Mouse (Mus musculus) retina, adult 2 months (tissue): ENCODE data around the gene Bpifb5.
"Not testable (repeated sequence)": the region's sequence is repeated elsewhere in the genome, so short reads cannot be mapped to it uniquely, and the experiment has no call there.

Experiments
- DNase-seq: peaks from one replicate; pipeline ENCODE4 v3.0.0-alpha.2; 2012; ENCODE audit warnings: low read depth, low spot score

The Bpifb5 gene

GRCm38 (mm10) chr2:154240771-154241170 is 17.2 kb downstream of the Bpifb5 start:
- DNase-seq: no peak

GRCm38 (mm10) chr2:154242726-154243125 is 19.2 kb downstream of the Bpifb5 start:
- not testable (repeated sequence) for DNase-seq

- no peak for DNase-seq
These were observed 20.0 kb downstream of the Bpifb5 start for GRCm38 (mm10) chr2:154243356-154244036.

- no peak for DNase-seq
These were observed 21.8 kb downstream of the Bpifb5 start for GRCm38 (mm10) chr2:154245322-154245721.

- not testable (repeated sequence) for DNase-seq
These were observed 31.7 kb downstream of the Bpifb5 start for GRCm38 (mm10) chr2:154255254-154255653.

- no peak for DNase-seq
These were observed 32.2 kb downstream of the Bpifb5 start for GRCm38 (mm10) chr2:154255770-154256169.

- not testable (repeated sequence) for DNase-seq
These were observed 34.0 kb downstream of the Bpifb5 start, which contains the start of gene Bpifb9a for GRCm38 (mm10) chr2:154257554-154257953. Gene Bpifb9a (plus strand): TSS chr2:154257854.

- DNase-seq: not testable (repeated sequence)
These were observed 40.9 kb downstream of the Bpifb5 start for GRCm38 (mm10) chr2:154264397-154264796.
